Mouse (Mus musculus): Measurements from ENCODE around the gene Gm3373. TPM values are rescaled to one million over a fixed set of nuclear protein-coding genes. Genes with fewer than 3 reads are reported as not detected.
"Not testable (repeated sequence)": the region's sequence is repeated elsewhere in the genome, so short reads cannot be mapped to it uniquely, and the experiment has no call there.

Gene Gm3373
- total RNA-seq (2021): not detected
- long read RNA-seq, experiment 1: 0 reads
- long read RNA-seq, experiment 2, partial matches to known transcripts: 0 of 1 reads
- long read RNA-seq, experiment 2, other reads (novel, unspliced or antisense): 1 of 1 reads

DNA sequence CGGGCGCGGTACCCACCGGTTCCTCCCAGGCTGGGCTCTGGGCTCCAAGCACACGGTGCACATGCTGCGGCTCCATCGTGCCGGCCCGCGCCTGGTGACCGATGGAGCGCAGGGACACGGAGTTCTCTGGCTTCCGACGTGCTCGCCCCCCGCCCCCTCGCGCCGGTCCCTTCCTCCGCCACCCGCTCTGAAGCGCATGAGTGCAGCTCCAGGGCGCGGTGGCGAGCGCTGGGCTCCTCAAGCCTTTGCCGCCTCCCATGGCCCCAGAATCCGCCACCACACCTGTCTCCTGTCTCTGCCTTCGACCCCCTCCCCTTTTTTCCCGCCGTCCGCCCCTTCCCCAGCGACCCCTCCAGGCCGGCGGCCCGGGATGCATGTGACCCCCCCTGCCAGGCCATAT is at the start of gene Gm3373:
Gm3373 (minus strand) TSS at position 101 of the 400 bp plus-strand sequence.
- not testable (repeated sequence) for DNase-seq

GRCm38 (mm10) chr14:5687357-5687756 is 54.0 kb downstream of the Gm3373 start, which contains the start of gene Gm9603:
Gene Gm9603, minus strand, starts transcription at chr14:5687457.
- DNase-seq: not testable (repeated sequence)

Other genes with a start within 250 kb of the Gm3373 start
- under 1 TPM in 1 of 2 experiments, not detected in 1; 0.15 TPM for gene Gm3488, start 239.9 kb downstream of the Gm3373 start, total RNA-seq (2021)
- not detected for gene Gm3532, start 203.1 kb downstream of the Gm3373 start, total RNA-seq (2021)
- gene Gm8265, start 108.5 kb downstream of the Gm3373 start, total RNA-seq (2021): not detected
- gene Gm9603, start 54.1 kb downstream of the Gm3373 start, total RNA-seq (2021): not detected
- under 1 TPM; 0.33 to 0.40 TPM for gene Gm3383, start 66.4 kb upstream of the Gm3373 start, total RNA-seq (2021)
- gene Gm3424, start 88.8 kb upstream of the Gm3373 start, total RNA-seq (2021): not detected
- not detected for gene Gm8237, start 138.8 kb upstream of the Gm3373 start, total RNA-seq (2021)
- under 1 TPM in 1 of 2 experiments, not detected in 1; 0.15 TPM for gene Gm3248, start 220.2 kb upstream of the Gm3373 start, total RNA-seq (2021)
- gene Gm3453, start 237.6 kb upstream of the Gm3373 start, total RNA-seq (2021): not detected

All from gastrocnemius, postnatal 25 days (tissue).